Mouse (Mus musculus) lung, embryonic 16.5 days (tissue): ENCODE data around the gene Dnase2a. TPM values are rescaled to one million over a fixed set of nuclear protein-coding genes. Genes with fewer than 3 reads are reported as not detected.

Experiments used
- ATAC-seq: fragments of 200-750 bp; cut with Nextera tagmentation; 2 replicates; pipeline ENCODE4 v1.8.0; 2017; ENCODE audit warnings: low read depth, mild to moderate bottlenecking, moderate library complexity
- H3K27ac ChIP-seq: fragments of 300-500 bp; sonication (generic); 2 replicates; pipeline ENCODE4 v1.5.1; 2014; ENCODE audit warnings: mild to moderate bottlenecking, control low read depth, low read length
- H3K27me3 ChIP-seq: fragments of 300-500 bp; sonication (generic); 2 replicates; pipeline ENCODE4 v1.6.1; 2014; ENCODE audit warnings: low read depth, low read length, mixed read lengths; ENCODE audit not compliant: control insufficient read depth, insufficient read depth
- H3K36me3 ChIP-seq: fragments of 300-500 bp; sonication (generic); 2 replicates; pipeline ENCODE4 v1.6.1; 2014; ENCODE audit warnings: low read length; ENCODE audit not compliant: control insufficient read depth, insufficient read depth
- H3K4me1 ChIP-seq: fragments of 300-500 bp; sonication (generic); replicated peaks from 2 replicates; pipeline ENCODE4 v1.6.1; 2014; ENCODE audit warnings: low read length, mixed read lengths; ENCODE audit not compliant: control insufficient read depth, insufficient read depth
- H3K4me2 ChIP-seq: fragments of 300-500 bp; sonication (generic); 2 replicates; pipeline ENCODE4 v1.6.1; 2014; ENCODE audit warnings: low read depth, low read length, control low read depth
- H3K4me3 ChIP-seq: fragments of 300-500 bp; sonication (generic); 2 replicates; pipeline ENCODE4 v1.5.1; 2014; ENCODE audit warnings: mild to moderate bottlenecking, low read length, control low read depth
- H3K9ac ChIP-seq: fragments of 300-500 bp; sonication (generic); 2 replicates; pipeline ENCODE4 v1.6.1; 2014; ENCODE audit warnings: low read length, control low read depth
- H3K9me3 ChIP-seq: fragments of 300-500 bp; sonication (generic); 2 replicates; pipeline ENCODE4 v1.6.1; 2016; ENCODE audit warnings: low read length; ENCODE audit not compliant: control insufficient read depth
- WGBS: fragments of 180-500 bp; shearing (Covaris S2); extraction: QIAGEN DNeasy Blood & Tissue Kit; methylation state at CpG from one replicate; pipeline ENCODE4 v1.1.7; 2014; 5-methylcytosine and 5-hydroxymethylcytosine counted together
- polyA plus RNA-seq: library from polyadenylated mRNA; unstranded; fragments of >200 nt; fragmentation: Nextera tagmentation; extraction: Ambion mirVana; gene quantifications from 2 replicates; pipeline ENCODE4 v1.2.1, GENCODE M21; 2015

Dnase2a gene
- 19.9 and 21.1 TPM in 2 replicates for polyA plus RNA-seq

DNA sequence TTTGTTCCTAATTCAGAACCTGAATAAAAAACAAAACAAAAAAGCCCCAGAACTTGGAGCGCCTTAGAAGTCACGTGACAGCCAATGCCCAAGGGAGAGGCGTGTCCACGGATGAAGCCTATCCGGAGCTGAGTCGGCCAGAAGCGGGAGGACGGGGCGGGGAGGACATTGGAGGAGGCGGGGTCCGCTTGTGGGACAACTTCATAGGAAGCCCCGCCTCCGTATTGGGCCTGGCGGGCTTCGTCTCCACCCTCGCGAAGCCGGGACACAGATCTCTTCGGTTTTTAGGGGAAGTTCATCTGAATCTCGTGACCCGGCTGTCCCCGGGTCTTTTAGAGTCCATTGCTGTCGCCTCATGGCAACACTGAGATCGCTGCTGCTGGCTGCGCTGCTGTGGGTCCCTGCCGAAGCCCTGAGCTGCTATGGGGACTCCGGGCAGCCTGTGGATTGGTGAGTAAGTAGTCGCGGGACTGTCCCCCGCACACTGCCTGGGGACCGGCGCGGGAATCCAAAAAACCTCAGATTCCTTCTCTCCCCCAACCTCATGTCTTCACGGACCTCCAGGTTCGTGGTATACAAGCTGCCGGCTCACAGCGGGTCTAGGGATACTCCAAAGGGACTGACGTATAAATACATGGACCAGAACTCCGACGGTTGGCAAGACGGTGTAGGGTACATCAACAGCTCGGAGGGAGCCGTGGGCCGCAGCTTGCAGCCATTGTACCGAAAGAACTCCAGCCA lies at the start of gene Dnase2a:
Gene Dnase2a (plus strand): TSS at position 140 of the 741 bp plus-strand sequence.
- no peaks in the 10 kb centered on the region for H3K9me3 ChIP-seq
- H3K9ac ChIP-seq = peak within 1 kb of the TSS; percentile 84
- WGBS = 2% methylated on average over 45 of the region's 45 CpGs
- peaks cover 16% of the 10 kb centered on the region for H3K4me1 ChIP-seq
- H3K36me3 ChIP-seq = no peaks in the 10 kb centered on the region
- peak within 1 kb of the TSS; percentile 93 for H3K4me2 ChIP-seq
- H3K27ac ChIP-seq = no peak within 1 kb of the TSS
- ATAC-seq = peak; percentile 97
- peak within 1 kb of the TSS; percentile 72 for H3K4me3 ChIP-seq
- H3K27me3 ChIP-seq = peaks cover 23% of the 10 kb centered on the region

DNA sequence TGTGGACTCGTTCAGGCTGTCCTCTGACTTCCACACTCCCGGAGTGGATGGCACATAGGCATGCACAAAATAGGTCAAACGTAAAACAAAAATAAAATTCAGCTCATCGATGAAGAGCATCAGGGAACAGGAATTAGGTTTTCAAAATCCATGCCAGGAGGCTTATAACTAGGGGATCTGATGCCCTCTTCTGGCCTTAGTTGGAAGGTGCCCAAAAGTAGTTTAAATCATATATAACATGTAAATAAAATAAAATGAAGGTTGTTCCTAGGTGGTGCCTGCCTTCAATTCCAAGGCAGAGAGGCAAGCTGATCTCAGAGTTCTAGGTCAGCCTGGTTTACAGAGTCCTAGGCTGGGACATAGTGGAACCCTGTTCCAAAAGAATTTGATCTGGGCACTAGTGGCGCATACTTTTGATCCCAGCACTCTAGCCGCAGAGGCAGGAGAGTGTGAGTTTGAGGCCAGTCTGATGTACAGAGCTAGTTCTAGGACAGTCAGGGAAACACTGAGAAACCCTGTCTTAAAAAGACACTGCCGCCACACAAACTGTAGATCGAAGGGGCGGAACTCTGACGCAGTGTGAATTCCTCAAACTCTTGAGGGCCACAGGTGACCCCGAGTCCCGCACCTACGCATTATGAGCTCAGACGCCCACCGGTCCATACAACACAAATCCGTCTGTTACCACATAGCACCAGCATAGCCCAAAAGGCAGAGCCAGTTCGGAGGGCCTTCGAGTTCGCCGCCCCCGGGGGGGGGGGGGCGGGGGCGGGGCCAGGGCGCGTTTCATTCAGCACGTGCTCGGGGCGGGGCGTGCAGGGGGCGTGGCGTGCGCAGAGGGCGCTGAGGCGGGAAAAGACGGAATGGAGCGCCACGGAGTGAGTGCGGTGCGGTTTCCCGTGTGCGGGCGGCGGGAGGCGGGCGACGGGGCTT lies 36.7 kb upstream of the Dnase2a start, which contains the start of gene Syce2:
Gene Syce2 (plus strand): TSS at position 736 of the 933 bp plus-strand sequence.
- Histone ChIP-seq H3K27me3 (no peaks in the 10 kb centered on the region), H3K4me1 (peaks cover 11% of the 10 kb centered on the region), H3K4me3 (peak within 1 kb of the TSS; percentile 57), H3K27ac (no peak within 1 kb of the TSS), H3K9ac (peak within 1 kb of the TSS; percentile 75), H3K36me3 (peaks cover 18% of the 10 kb centered on the region), H3K4me2 (peak within 1 kb of the TSS; percentile 99), H3K9me3 (no peaks in the 10 kb centered on the region)
- ATAC-seq = peak; percentile 83
- WGBS = 12% methylated on average over 41 of the region's 46 CpGs

DNA sequence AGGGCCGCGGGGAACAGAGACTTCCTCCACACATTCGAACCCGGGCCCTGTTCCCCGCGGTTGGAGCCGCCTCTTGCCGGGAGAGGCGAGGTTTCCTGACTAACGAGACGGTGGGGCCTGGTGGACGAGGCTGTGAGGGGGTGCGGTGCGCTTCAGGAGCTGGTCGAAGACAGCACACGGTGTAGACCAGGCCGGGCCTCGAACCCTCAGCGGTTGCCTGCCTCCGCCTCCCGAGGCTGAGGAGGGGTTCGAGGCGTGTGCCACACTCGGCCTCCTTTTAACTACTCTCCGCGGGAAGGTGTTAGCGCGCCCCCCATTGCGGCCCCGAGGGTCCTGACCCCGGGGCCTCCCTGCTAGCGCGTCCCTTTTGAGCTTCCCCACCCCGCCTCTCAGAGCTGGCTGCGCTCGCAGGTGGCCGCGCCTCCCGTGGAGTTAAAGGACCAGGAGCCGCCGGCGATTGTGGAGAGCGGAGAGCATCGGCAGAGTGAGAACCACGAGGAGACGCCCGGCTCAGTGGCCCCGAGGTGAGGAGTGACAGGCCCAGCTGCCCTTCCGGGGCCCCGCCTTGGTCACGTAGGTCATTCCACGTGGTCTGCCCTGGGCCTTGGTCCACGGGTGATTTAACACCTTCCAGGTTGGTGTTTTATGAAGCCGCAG lies 35.9 kb upstream of the Dnase2a start:
- peak; percentile 65 for ATAC-seq
- Histone ChIP-seq H3K4me3 (peak overlapping the region; percentile 57), H3K9ac (peak overlapping the region; percentile 75), H3K9me3 (no peaks in the 10 kb centered on the region), H3K4me1 (peaks cover 11% of the 10 kb centered on the region), H3K27ac (no peak overlapping the region), H3K27me3 (no peaks in the 10 kb centered on the region), H3K36me3 (peaks cover 12% of the 10 kb centered on the region), H3K4me2 (peak overlapping the region; percentile 99)
- 2% methylated on average over 48 of the region's 54 CpGs for WGBS

DNA sequence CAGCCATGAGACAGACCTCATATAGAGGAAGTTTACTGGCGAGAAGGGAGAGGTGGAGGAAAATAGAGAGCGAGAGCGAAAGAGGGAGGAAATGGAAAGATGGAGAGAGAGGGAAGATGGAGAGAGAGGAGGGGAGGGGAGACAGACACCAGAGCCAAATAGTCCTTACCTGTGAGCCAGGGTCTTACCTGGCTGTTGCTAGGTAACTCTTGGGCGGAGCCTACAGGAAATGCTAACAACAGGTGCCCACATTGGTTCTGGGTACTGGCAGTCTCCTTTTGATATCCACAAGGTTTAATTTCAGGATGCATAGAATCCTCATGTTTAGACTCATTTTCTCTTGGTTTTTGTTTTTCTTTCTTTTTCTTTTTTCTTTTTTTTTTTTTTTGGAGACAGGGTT lies 35.3 kb upstream of the Dnase2a start:
- no peak for ATAC-seq
- Histone ChIP-seq H3K4me3 (peak overlapping the region; percentile 57), H3K27ac (no peak overlapping the region)

DNA sequence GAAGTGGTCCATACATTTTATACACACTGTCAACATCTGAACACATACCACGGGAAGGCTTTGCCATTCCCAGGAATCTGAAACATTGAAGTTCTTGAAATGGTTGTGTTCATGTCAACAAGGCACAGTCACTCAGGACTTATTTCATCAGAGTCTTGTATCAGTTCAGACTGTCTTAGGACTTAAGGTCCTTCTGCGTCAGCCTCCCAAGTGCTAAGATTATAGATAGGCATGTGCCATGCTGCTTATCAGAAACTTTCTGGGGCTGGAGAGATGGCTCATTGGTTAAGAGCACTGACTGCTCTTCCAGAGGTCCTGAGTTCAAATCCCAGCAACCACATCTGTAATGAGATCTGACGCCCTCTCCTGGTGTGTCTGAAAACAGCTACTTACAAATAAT lies 34.0 kb upstream of the Dnase2a start:
- Histone ChIP-seq H3K27ac (no peak overlapping the region), H3K4me1 (peaks cover 11% of the 10 kb centered on the region), H3K9me3 (no peaks in the 10 kb centered on the region), H3K4me3 (no peak overlapping the region), H3K4me2 (no peak overlapping the region), H3K9ac (no peak overlapping the region), H3K36me3 (no peaks in the 10 kb centered on the region), H3K27me3 (no peaks in the 10 kb centered on the region)
- WGBS = 79% methylated on average over 3 of the region's 3 CpGs
- ATAC-seq = no peak

More for the DNA sequence above, 35.3 kb upstream of the Dnase2a start:
- H3K9ac ChIP-seq = peak overlapping the region; percentile 75; the same call in 1 of the 2 replicates
- H3K9me3 ChIP-seq = no peaks in the 10 kb centered on the region
- H3K36me3 ChIP-seq = peaks cover 7% of the 10 kb centered on the region; the same call in 1 of the 2 replicates
- no peaks in the 10 kb centered on the region for H3K27me3 ChIP-seq
- 59% methylated on average over 4 of the region's 4 CpGs for WGBS
- H3K4me1 ChIP-seq = peaks cover 11% of the 10 kb centered on the region
- peak overlapping the region; percentile 99 for H3K4me2 ChIP-seq

DNA sequence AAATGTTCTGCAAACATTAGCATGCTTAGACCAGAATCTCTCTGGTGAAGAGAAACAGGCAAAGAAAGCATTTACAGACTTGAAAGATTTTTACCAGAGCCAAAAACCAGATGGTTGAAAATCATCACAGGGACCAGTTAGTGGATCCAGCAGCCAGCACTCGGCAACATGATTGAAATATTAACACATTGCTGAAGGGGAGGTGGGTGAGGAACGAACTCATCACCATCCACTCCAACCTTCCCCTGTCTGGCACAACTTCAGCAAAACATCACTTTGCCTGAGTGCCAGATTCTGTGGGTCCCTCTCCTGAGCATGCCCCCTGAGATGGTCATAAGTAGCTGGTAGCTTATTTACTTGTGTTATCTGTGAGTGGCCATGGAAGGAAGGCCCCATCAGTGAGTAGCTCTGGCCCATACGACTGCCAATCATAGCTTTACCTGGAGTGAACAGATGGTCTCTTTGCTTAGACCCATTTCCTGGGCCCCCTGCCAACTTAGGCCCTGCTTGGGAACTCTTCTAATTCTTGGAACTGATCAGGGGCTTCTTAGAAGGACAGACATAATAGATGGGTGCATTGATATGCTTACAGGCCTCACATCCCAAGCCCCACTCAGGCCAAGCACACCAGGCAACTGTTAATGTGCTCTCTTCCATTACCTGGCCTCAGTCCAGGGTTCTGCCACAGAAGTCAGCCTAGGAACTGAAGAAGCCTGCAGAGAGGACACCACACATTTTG lies 30.9 kb upstream of the Dnase2a start:
- H3K4me2 ChIP-seq = no peak overlapping the region
- ATAC-seq = no peak
- H3K36me3 ChIP-seq = no peaks in the 10 kb centered on the region
- no peaks in the 10 kb centered on the region for H3K9me3 ChIP-seq
- peaks cover 6% of the 10 kb centered on the region for H3K4me1 ChIP-seq
- no peak overlapping the region for H3K4me3 ChIP-seq
- 67% methylated on average over 3 of the region's 3 CpGs for WGBS
- no peaks in the 10 kb centered on the region for H3K27me3 ChIP-seq
- H3K9ac ChIP-seq = no peak overlapping the region
- no peak overlapping the region for H3K27ac ChIP-seq

DNA sequence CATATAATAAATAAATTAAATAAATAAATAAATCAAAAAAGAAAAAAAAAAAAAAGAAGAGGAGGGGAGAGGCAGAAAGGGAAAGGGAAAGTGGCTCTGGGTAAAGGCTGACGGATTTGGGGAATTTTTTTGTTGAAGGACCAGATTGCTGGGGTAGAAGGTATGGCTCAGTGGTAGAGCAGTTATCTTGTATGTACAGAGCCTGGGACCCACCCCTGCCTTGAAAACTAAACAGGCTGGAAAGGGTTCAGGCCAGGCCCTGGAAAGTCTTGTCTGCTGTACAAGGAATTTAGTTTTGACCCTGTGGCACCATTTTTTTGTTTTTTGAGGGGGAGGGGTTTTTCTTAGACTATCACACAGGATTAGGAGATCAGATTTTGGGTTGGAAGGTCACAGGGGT lies 29.4 kb upstream of the Dnase2a start:
- H3K9me3 ChIP-seq = no peaks in the 10 kb centered on the region
- no peak overlapping the region for H3K4me2 ChIP-seq
- no peak overlapping the region for H3K9ac ChIP-seq
- 89% methylated on average over 1 of the region's 1 CpGs for WGBS
- no peak overlapping the region for H3K27ac ChIP-seq
- H3K4me1 ChIP-seq = no peaks in the 10 kb centered on the region
- no peaks in the 10 kb centered on the region for H3K27me3 ChIP-seq
- ATAC-seq = no peak
- H3K36me3 ChIP-seq = no peaks in the 10 kb centered on the region
- H3K4me3 ChIP-seq = no peak overlapping the region

DNA sequence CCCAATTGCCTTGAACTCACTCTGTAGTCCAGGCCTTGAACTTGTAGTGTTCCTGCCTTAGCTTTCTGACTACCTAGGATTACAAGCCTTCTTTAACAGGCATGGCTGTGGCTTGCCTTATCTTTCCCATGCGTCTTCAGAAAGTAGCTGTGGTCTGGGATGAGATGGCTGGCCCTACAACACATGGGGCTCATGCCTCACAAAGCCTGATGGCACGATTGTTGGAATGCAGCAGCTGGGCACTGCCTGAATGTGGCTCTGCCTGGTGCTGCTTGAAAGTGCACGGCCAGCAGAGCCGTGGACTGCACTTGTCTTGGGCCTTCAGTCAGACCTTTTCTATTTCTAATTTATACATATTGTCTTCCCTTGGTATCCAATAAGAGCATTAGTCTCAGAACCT lies 23.6 kb upstream of the Dnase2a start:
- no peak overlapping the region for H3K9ac ChIP-seq
- no peak for ATAC-seq
- no peaks in the 10 kb centered on the region for H3K4me1 ChIP-seq
- H3K36me3 ChIP-seq = peaks cover 16% of the 10 kb centered on the region
- H3K4me2 ChIP-seq = no peak overlapping the region
- H3K27me3 ChIP-seq = no peaks in the 10 kb centered on the region
- H3K27ac ChIP-seq = no peak overlapping the region
- H3K9me3 ChIP-seq = no peaks in the 10 kb centered on the region
- H3K4me3 ChIP-seq = no peak overlapping the region
- whole genome bisulfite sequencing = 83% methylated on average over 4 of the region's 4 CpGs
